9 mouse cellular contexts compared by ENCODE assay signal in the genomic region with DNA sequence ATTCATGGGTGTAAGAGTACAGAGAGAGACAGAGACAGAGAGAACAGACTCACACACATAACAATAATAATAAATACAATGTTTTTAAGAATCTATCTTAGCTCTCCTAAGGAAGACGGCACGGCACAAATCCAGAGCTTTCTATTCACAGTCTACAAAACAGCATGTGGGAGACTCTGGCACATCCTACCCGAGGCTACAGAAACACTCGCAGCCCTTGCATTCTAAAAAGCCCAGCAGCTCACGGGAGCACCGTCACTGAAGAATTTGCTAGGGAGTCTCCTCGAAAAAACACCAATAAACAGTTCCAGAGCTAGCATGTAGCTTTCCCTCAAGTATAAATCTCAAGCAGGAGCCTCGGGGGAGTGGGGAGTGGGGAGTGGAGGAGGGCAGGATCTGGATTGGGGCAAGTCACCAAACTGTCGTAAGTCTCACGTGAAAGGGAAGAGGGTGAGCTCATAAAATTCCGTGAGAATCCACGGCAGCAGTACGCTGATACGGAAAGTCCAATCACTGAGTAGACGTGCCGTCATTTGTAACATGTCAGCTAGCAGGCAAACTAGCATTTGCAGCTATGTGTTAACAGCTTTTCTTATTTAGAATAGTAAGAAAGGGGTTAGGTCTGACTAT.
DNase-seq lines count a peak whose midpoint lies in the region; ATAC-seq and TF ChIP-seq lines count a peak whose summit lies in the region.
"Had no signal": no experiment of that assay in that cellular context is flagged by ENCODE, and none has a peak within 500 bp of the region (broad histone marks: within the 10 kb centered on the region; RNA-seq: fewer than 3 reads in every experiment).

No protein-coding gene starts in this region.

- peak overlapping the region; percentile 48 for H3K4me2 ChIP-seq in heart, embryonic 14.5 days (ENCODE audit: low read length)
- no peak overlapping the region for H3K4me2 ChIP-seq in midbrain, embryonic 11.5 days
- H3K4me2 ChIP-seq in limb, embryonic 14.5 days (replicated peaks; ENCODE audit: low read depth, low read length, severe bottlenecking), result peak overlapping the region; percentile 28; the same call in 1 of the 2 replicates
- peak overlapping the region; percentile 18; the same call in 1 of the 2 replicates for H3K4me2 ChIP-seq in stomach, postnatal 0 days (replicated peaks; ENCODE audit: low read depth)

- 47% methylated on average over 16 of the region's 16 CpGs for WGBS in heart, embryonic 14.5 days
- WGBS in midbrain, embryonic 10.5 days, result 62% methylated on average over 16 of the region's 16 CpGs
- 53% methylated on average over 16 of the region's 16 CpGs for WGBS in midbrain, embryonic 11.5 days
- WGBS in limb, embryonic 14.5 days, result 18% methylated on average over 16 of the region's 16 CpGs
- 48% methylated on average over 16 of the region's 16 CpGs for WGBS in stomach, postnatal 0 days

- peak overlapping the region in 1 of 2 experiments; percentile 47; a peak in 2 of 4 replicates for H3K27ac ChIP-seq in heart, embryonic 14.5 days (replicated peaks in 1 of 2; ENCODE audit: control insufficient read depth in 1 of 2, insufficient read depth in 1 of 2, low read depth in 2 of 2, low read length in 2 of 2)
- H3K27ac ChIP-seq in midbrain, embryonic 10.5 days (replicated peaks), result peak overlapping the region; percentile 64
- no peak overlapping the region for H3K27ac ChIP-seq in midbrain, embryonic 11.5 days (ENCODE audit: low read depth, low read length)
- H3K27ac ChIP-seq in limb, embryonic 14.5 days (replicated peaks; ENCODE audit: low read depth, low read length), result no peak overlapping the region
- no peak overlapping the region for H3K27ac ChIP-seq in stomach, postnatal 0 days (replicated peaks)
- H3K27ac ChIP-seq: macrophage had no signal

- H3K4me1 ChIP-seq in heart, embryonic 14.5 days (ENCODE audit: control insufficient read depth in 2 of 2, insufficient read depth in 2 of 2, low read length in 2 of 2), result no peaks in the 10 kb centered on the region; a peak in 2 of 4 replicates
- H3K4me1 ChIP-seq in midbrain, embryonic 10.5 days, result peaks cover 76% of the 10 kb centered on the region
- H3K4me1 ChIP-seq in midbrain, embryonic 11.5 days (ENCODE audit: control insufficient read depth, insufficient read depth, low read length), result peaks cover 32% of the 10 kb centered on the region
- H3K4me1 ChIP-seq in limb, embryonic 14.5 days (ENCODE audit: control insufficient read depth, insufficient read depth, low read length), result no peaks in the 10 kb centered on the region; the same call in 1 of the 2 replicates
- H3K4me1 ChIP-seq in stomach, postnatal 0 days (replicated peaks; ENCODE audit: control insufficient read depth, insufficient read depth), result no peaks in the 10 kb centered on the region

- no peak for TF ChIP-seq CTCF in stomach, postnatal 0 days (IDR thresholded peaks at IDR 0.05; ENCODE audit: low read depth)

- no peaks in the 10 kb centered on the region for H3K9me3 ChIP-seq in heart, embryonic 14.5 days (ENCODE audit: control insufficient read depth, low read length)
- H3K9me3 ChIP-seq in midbrain, embryonic 10.5 days (replicated peaks), result no peaks in the 10 kb centered on the region
- no peaks in the 10 kb centered on the region for H3K9me3 ChIP-seq in midbrain, embryonic 11.5 days (ENCODE audit: control insufficient read depth, low read length)
- no peaks in the 10 kb centered on the region for H3K9me3 ChIP-seq in limb, embryonic 14.5 days (ENCODE audit: control insufficient read depth, low read length)
- H3K9me3 ChIP-seq in stomach, postnatal 0 days (ENCODE audit: control insufficient read depth, low read length), result no peaks in the 10 kb centered on the region

- no peak for ATAC-seq in heart, embryonic 14.5 days (ENCODE audit: insufficient number of reproducible peaks, insufficient read depth, low FRiP score, low read depth)
- ATAC-seq in midbrain, embryonic 11.5 days (ENCODE audit: low FRiP score), result no peak
- ATAC-seq in limb, embryonic 14.5 days (ENCODE audit: low FRiP score, low read depth), result no peak
- ATAC-seq in stomach, postnatal 0 days (ENCODE audit: low FRiP score, low TSS enrichment), result no peak
- ATAC-seq in erythroblast, adult 5-6 weeks (replicated peaks; ENCODE audit: low FRiP score, poor library complexity, severe bottlenecking), result no peak

- no peak for TF ChIP-seq POLR2A in limb, embryonic 14.5 days (IDR thresholded peaks at IDR 0.05; ENCODE audit: borderline replicate concordance, extremely low read depth, insufficient read depth, insufficient read length)

- no peaks in the 10 kb centered on the region for H3K27me3 ChIP-seq in heart, embryonic 14.5 days (ENCODE audit: control insufficient read depth, insufficient read depth, low read length)
- peaks cover 29% of the 10 kb centered on the region for H3K27me3 ChIP-seq in midbrain, embryonic 10.5 days (ENCODE audit: low read depth, poor library complexity, severe bottlenecking)
- peaks cover 4% of the 10 kb centered on the region; the same call in 1 of the 2 replicates for H3K27me3 ChIP-seq in midbrain, embryonic 11.5 days (ENCODE audit: control insufficient read depth, insufficient read depth, low read length)
- no peaks in the 10 kb centered on the region for H3K27me3 ChIP-seq in limb, embryonic 14.5 days (ENCODE audit: control insufficient read depth, insufficient read depth, low read length)
- no peaks in the 10 kb centered on the region for H3K27me3 ChIP-seq in stomach, postnatal 0 days (ENCODE audit: control insufficient read depth, insufficient read depth, low read length)

- peak overlapping the region; percentile 7 to 23; a peak in 2 of 4 replicates for H3K4me3 ChIP-seq in heart, embryonic 14.5 days (ENCODE audit: control insufficient read depth in 1 of 2, insufficient read depth in 1 of 2, low read depth in 1 of 2, low read length in 2 of 2)
- H3K4me3 ChIP-seq in midbrain, embryonic 10.5 days, result no peak overlapping the region
- no peak overlapping the region for H3K4me3 ChIP-seq in midbrain, embryonic 11.5 days (ENCODE audit: low read depth, low read length)
- 0 out of 2 replicates have a peak overlapping the region, but pooled peaks have one; percentile 1 for H3K4me3 ChIP-seq in limb, embryonic 14.5 days (replicated peaks; ENCODE audit: low read length)
- no peak overlapping the region for H3K4me3 ChIP-seq in stomach, postnatal 0 days (ENCODE audit: low read depth, low read length)

- no peaks in the 10 kb centered on the region for H3K36me3 ChIP-seq in heart, embryonic 14.5 days (ENCODE audit: control insufficient read depth, insufficient read depth, low read length)
- H3K36me3 ChIP-seq in midbrain, embryonic 10.5 days, result no peaks in the 10 kb centered on the region
- no peaks in the 10 kb centered on the region for H3K36me3 ChIP-seq in midbrain, embryonic 11.5 days (ENCODE audit: control insufficient read depth, insufficient read depth, low read length)
- no peaks in the 10 kb centered on the region for H3K36me3 ChIP-seq in limb, embryonic 14.5 days (ENCODE audit: control insufficient read depth, insufficient read depth, low read length)
- H3K36me3 ChIP-seq in stomach, postnatal 0 days (ENCODE audit: control insufficient read depth, insufficient read depth, low read length), result no peaks in the 10 kb centered on the region

- no peak for DNase-seq in heart, adult 11 months
- DNase-seq in midbrain, embryonic 10.5 days (ENCODE audit: low spot score), result no peak
- DNase-seq in midbrain, embryonic 11.5 days (ENCODE audit: low spot score, missing footprints), result no peak
- no peak for DNase-seq in limb, embryonic 14.5 days (ENCODE audit: low spot score)
- DNase-seq in stomach, postnatal 0 days (ENCODE audit: low spot score), result no peak
- DNase-seq in T-cell, adult 2 months (ENCODE audit: low spot score), result no peak

- H3K9ac ChIP-seq in heart, embryonic 14.5 days (ENCODE audit: low read length), result peak overlapping the region; percentile 31; the same call in 1 of the 2 replicates
- H3K9ac ChIP-seq in midbrain, embryonic 11.5 days (ENCODE audit: low read length), result no peak overlapping the region
- H3K9ac ChIP-seq in limb, embryonic 14.5 days (ENCODE audit: low read depth, low read length, severe bottlenecking), result no peak overlapping the region
- no peak overlapping the region for H3K9ac ChIP-seq in stomach, postnatal 0 days (ENCODE audit: low read length)

- TF ChIP-seq EP300 in stomach, postnatal 0 days (optimal IDR thresholded peaks at IDR 0.05), result no peak

Comparison
In these comparisons a context has a peak if more than half of its experiments do, and no peak if none do; other contexts are left out.
1. H3K4me3 ChIP-seq: peak in heart, embryonic 14.5 days (2 of 2) and limb, embryonic 14.5 days (single experiment); none in midbrain, embryonic 10.5 days (single experiment), midbrain, embryonic 11.5 days (single experiment) and stomach, postnatal 0 days (single experiment).